In the genomic region with DNA sequence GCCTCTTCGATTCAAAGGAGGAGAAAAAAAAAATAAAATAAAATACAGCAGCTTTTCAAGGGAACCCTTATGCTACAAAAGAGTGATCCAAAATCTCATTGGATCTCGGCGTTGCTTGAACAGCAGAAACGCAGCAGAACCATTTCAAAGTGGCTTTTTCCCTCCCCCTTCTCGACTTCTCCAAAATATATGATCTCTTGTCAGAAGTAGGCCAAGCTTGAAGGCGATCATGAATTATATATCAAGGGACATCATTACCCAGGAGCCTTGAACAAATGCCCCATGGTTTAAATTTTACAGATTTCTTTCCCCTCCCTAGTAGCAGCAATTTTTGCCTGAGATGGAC, we compare ENCODE assay signal across 9 mouse cellular contexts. TPM values are rescaled to one million over a fixed set of nuclear protein-coding genes. Genes with fewer than 3 reads are reported as not detected.
DNase-seq lines count a peak whose midpoint lies in the region; ATAC-seq and TF ChIP-seq lines count a peak whose summit lies in the region.
"Had no signal": no experiment of that assay in that cellular context is flagged by ENCODE, and none has a peak within 500 bp of the region (broad histone marks: within the 10 kb centered on the region; RNA-seq: fewer than 3 reads in every experiment).

No protein-coding gene starts in this region.

- DNase-seq in cerebellum, postnatal 25 days = no peak
- DNase-seq in layer of hippocampus, adult 2 months (ENCODE audit: low spot score in 2 of 2) = no peak
- DNase-seq in layer of hippocampus, adult 9-11 months = no peak
- no peak for DNase-seq in limb, embryonic 10.5 days (ENCODE audit: low spot score)

- H3K9me3 ChIP-seq in intestine, embryonic 15.5 days = no peaks in the 10 kb centered on the region
- H3K9me3 ChIP-seq in neural tube, embryonic 15.5 days (replicated peaks) = no peaks in the 10 kb centered on the region
- H3K9me3 ChIP-seq in limb, embryonic 10.5 days (replicated peaks) = no peaks in the 10 kb centered on the region

- WGBS in intestine, embryonic 15.5 days = 50% methylated on average over 6 of the region's 6 CpGs
- 28% methylated on average over 6 of the region's 6 CpGs for WGBS in neural tube, embryonic 15.5 days
- 78% methylated on average over 6 of the region's 6 CpGs for WGBS in limb, embryonic 10.5 days

- peak overlapping the region; percentile 38 for H3K4me2 ChIP-seq in intestine, embryonic 15.5 days (replicated peaks)
- peak overlapping the region; percentile 49 for H3K4me2 ChIP-seq in neural tube, embryonic 15.5 days

- 0 out of 2 replicates have a peak, but pooled peaks have one; percentile 1 for ATAC-seq in cerebellum, adult (ENCODE audit: insufficient number of reproducible peaks, low FRiP score, low TSS enrichment)
- no peak for ATAC-seq in intestine, embryonic 15.5 days
- ATAC-seq in neural tube, embryonic 15.5 days (ENCODE audit: low FRiP score) = peak; percentile 4; the same call in 1 of the 2 replicates
- ATAC-seq in monocyte, adult 5-6 weeks (replicated peaks; ENCODE audit: insufficient number of reproducible peaks, low FRiP score, low TSS enrichment, poor library complexity, severe bottlenecking) = no peak
- ATAC-seq: Patski had no signal

- H3K36me3 ChIP-seq in intestine, embryonic 15.5 days = no peaks in the 10 kb centered on the region
- no peaks in the 10 kb centered on the region for H3K36me3 ChIP-seq in neural tube, embryonic 15.5 days
- H3K36me3 ChIP-seq in limb, embryonic 10.5 days = no peaks in the 10 kb centered on the region

- no peak for TF ChIP-seq CTCF in layer of hippocampus, adult 2 months (conservative IDR thresholded peaks at IDR 0.05)

- H3K27me3 ChIP-seq in intestine, embryonic 15.5 days (replicated peaks) = no peaks in the 10 kb centered on the region
- no peaks in the 10 kb centered on the region for H3K27me3 ChIP-seq in neural tube, embryonic 15.5 days (replicated peaks)
- no peaks in the 10 kb centered on the region for H3K27me3 ChIP-seq in limb, embryonic 10.5 days (ENCODE audit: low read depth, poor library complexity, severe bottlenecking)
- H3K27me3 ChIP-seq: Patski had no signal

- peaks cover 5% of the 10 kb centered on the region for H3K4me1 ChIP-seq in intestine, embryonic 15.5 days (replicated peaks)
- H3K4me1 ChIP-seq in neural tube, embryonic 15.5 days = peaks cover 45% of the 10 kb centered on the region
- H3K4me1 ChIP-seq in limb, embryonic 10.5 days = 0 out of 2 replicates have a peak, but pooled peaks cover 6% of the 10 kb centered on the region

- H3K9ac ChIP-seq in intestine, embryonic 15.5 days = no peak overlapping the region
- peak overlapping the region; percentile 36; the same call in 1 of the 2 replicates for H3K9ac ChIP-seq in neural tube, embryonic 15.5 days (replicated peaks)

- H3K4me3 ChIP-seq in layer of hippocampus, adult 2 months = peak overlapping the region; percentile 31
- H3K4me3 ChIP-seq in intestine, embryonic 15.5 days (replicated peaks) = no peak overlapping the region
- H3K4me3 ChIP-seq in neural tube, embryonic 15.5 days (replicated peaks) = peak overlapping the region; percentile 8; the same call in 1 of the 2 replicates
- H3K4me3 ChIP-seq in limb, embryonic 10.5 days = no peak overlapping the region

- peak overlapping the region; percentile 90 for H3K27ac ChIP-seq in layer of hippocampus, adult 2 months
- H3K27ac ChIP-seq in intestine, embryonic 15.5 days = peak overlapping the region; percentile 33; the same call in 1 of the 2 replicates
- H3K27ac ChIP-seq in neural tube, embryonic 15.5 days (replicated peaks) = peak overlapping the region; percentile 88
- no peak overlapping the region for H3K27ac ChIP-seq in limb, embryonic 10.5 days

RNA-seq across cellular contexts. Expression of gene Fam49a, which starts 25.8 kb away (rescaled TPM):
- total RNA-seq in layer of hippocampus, adult 2 months (2021) = 100 to 1,000 TPM; 178 to 186 TPM
- polyA plus RNA-seq in intestine, embryonic 15.5 days (2015; fragmentation: Nextera tagmentation; extraction: Ambion mirVana) = 9.5 and 10.3 TPM in 2 replicates
- polyA plus RNA-seq in neural tube, embryonic 15.5 days (2015; fragmentation: Nextera tagmentation; extraction: Ambion mirVana) = 58.2 and 59.1 TPM in 2 replicates
- 246 to 301 TPM (median 285 TPM) in 3 replicates for total RNA-seq in monocyte, adult 5-6 weeks (2017)
- 4.9 and 6.5 TPM in 2 replicates for polyA plus RNA-seq in limb, embryonic 10.5 days (2016; fragmentation: Nextera tagmentation; extraction: Ambion mirVana)

Comparison
In these comparisons a context has a peak if more than half of its experiments do, and no peak if none do; other contexts are left out.
1. ATAC-seq: peak in cerebellum, adult (single experiment) and neural tube, embryonic 15.5 days (single experiment); none in intestine, embryonic 15.5 days (single experiment) and monocyte, adult 5-6 weeks (single experiment).
2. H3K4me3 ChIP-seq: peak in layer of hippocampus, adult 2 months (single experiment) and neural tube, embryonic 15.5 days (single experiment); none in intestine, embryonic 15.5 days (single experiment) and limb, embryonic 10.5 days (single experiment).